24 mouse cellular contexts compared by ENCODE assay signal in the genomic region with DNA sequence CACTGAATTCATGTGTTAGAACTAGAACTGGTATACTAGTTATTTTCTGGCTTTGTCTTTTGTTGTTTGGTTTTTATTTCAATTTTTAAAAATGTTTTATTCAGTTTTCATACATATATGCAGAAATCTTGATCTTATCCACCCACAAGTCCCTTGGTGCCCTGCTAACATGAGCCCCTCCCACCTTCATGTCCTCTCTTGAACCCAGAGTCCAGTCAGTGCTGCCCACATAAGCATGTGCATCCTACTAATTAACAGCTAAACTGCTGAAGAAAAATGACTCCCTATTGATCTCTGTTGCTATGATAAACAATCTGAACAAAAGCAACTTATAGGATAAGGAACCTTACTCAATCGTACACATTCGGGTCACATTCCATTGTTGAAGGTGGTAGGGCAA.
"Had no signal": no experiment of that assay in that cellular context is flagged by ENCODE, and none has a peak within 500 bp of the region (broad histone marks: within the 10 kb centered on the region; RNA-seq: fewer than 3 reads in every experiment).

No protein-coding gene starts in this region.

- H3K9me3 ChIP-seq: heart, embryonic 13.5 days; heart, embryonic 15.5 days; hindbrain, embryonic 13.5 days; hindbrain, embryonic 15.5 days; kidney, embryonic 15.5 days; limb, embryonic 12.5 days; limb, embryonic 15.5 days had no signal

- H3K4me3 ChIP-seq: heart, adult 2 months; heart, embryonic 13.5 days; heart, embryonic 15.5 days; hindbrain, embryonic 13.5 days; hindbrain, embryonic 15.5 days; kidney, embryonic 15.5 days; limb, embryonic 12.5 days; limb, embryonic 15.5 days had no signal

- H3K9ac ChIP-seq: forebrain, postnatal 0 days; heart, embryonic 13.5 days; heart, embryonic 15.5 days; hindbrain, embryonic 13.5 days; hindbrain, embryonic 15.5 days; kidney, embryonic 15.5 days; limb, embryonic 12.5 days; limb, embryonic 15.5 days had no signal

- H3K4me2 ChIP-seq: heart, embryonic 11.5 days; heart, embryonic 13.5 days; heart, embryonic 15.5 days; hindbrain, embryonic 13.5 days; hindbrain, embryonic 15.5 days; kidney, embryonic 15.5 days; limb, embryonic 12.5 days; limb, embryonic 15.5 days had no signal

- H3K27me3 ChIP-seq: heart, embryonic 13.5 days; heart, embryonic 15.5 days; hindbrain, embryonic 13.5 days; hindbrain, embryonic 15.5 days; kidney, embryonic 15.5 days; limb, embryonic 12.5 days; limb, embryonic 15.5 days had no signal

- H3K4me1 ChIP-seq: heart, embryonic 13.5 days; heart, embryonic 15.5 days; hindbrain, embryonic 13.5 days; hindbrain, embryonic 15.5 days; kidney, embryonic 15.5 days; limb, embryonic 12.5 days; limb, embryonic 15.5 days had no signal

- DNase-seq: forebrain, postnatal 0 days; gastrocnemius, postnatal 14 days; gastrocnemius, postnatal 36 days; heart, adult 2 months; heart, postnatal 14 days; heart, postnatal 36 days; kidney, adult 11 months; kidney, adult 2 months; kidney, adult 9 months; kidney, postnatal 14 days; kidney, postnatal 36 days; layer of hippocampus, adult 9-11 months; layer of hippocampus, postnatal 36 days; left cerebral cortex, postnatal 4 days had no signal

- H3K27ac ChIP-seq: heart, adult 2 months; heart, embryonic 13.5 days; heart, embryonic 15.5 days; hindbrain, embryonic 13.5 days; hindbrain, embryonic 15.5 days; hindbrain, postnatal 0 days; kidney, embryonic 15.5 days; kidney, postnatal 0 days; limb, embryonic 12.5 days; limb, embryonic 15.5 days had no signal
